Mouse (Mus musculus) kidney, adult 11 months (tissue): ENCODE measurements around the gene Sorbs1.

Source experiments
- DNase-seq: peaks from one replicate; pipeline ENCODE4 v3.0.0; 2022

The Sorbs1 gene

DNA sequence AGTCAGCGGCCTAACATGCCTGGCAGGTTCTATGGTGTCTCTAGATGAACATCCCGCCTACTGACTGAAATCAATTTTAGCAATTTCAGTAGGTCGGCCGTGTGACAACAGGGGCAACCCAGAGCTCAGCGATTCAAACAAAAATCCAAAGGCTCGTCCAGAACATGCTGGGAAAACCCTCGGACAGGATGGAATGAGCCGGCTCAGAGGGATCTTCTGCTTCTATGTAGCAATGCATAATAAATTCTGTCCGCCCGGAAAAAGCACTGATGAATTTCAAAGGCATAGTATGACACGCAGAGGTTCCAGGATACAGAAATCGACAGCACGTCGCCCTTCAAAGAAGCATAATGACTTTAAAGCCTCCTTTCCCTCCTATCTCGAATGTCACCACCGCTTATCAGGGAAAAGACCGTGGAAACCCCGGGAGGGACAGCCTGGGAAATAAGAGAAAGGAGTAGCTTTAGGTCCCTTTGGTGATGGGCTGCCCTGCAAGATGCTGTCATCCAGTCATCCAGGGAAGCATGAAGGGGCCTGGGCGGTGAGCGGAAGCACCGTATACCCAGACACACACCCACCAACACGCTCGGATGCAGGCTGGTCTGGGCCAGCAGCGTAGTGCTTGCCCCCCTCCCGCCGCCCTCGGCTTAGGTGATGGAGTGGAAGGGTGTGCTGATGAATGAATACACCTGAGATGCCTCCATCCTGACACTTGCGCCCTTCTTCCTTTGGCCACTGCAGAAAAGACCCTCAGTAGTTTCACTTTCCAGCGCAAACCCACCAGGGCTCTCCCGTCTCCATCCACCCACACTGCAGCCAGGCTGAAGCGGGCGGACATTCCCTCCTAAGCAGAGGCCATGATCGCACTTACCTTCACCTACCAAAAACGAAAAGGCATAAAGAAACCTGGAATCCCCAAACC, 818 bp downstream of the Sorbs1 start:
- DNase-seq, result peak; percentile 33

DNA sequence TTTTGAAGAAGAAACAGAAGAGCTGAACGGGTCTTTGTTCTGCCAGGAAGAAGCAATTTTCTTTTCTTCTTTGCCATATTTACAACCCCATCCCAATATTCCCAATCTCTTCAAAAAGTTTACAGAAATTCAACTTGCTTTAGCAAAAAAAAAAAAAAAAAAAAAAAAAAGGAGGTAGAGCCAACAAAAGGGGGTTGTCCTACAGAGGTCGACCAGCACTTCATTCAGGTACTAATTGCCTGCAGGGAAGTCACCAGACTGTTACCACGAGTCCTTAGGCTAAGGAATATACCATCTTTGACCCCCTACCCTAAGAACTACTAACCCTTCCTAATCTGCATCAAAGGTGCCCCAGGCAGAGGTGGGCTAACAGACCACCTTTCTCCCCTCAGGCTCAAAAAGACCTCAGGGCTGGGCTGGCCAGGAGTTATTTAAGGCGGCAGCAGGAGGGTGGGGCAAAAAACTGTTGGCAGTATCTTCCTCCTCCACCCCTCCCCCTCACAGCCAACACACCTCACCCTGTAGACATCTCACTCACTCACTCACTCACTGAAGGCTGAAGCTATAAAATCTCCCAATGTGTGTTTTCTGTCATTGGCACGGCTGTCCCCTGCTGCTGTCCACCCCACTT, 1.8 kb downstream of the Sorbs1 start:
- no peak for DNase-seq

DNA sequence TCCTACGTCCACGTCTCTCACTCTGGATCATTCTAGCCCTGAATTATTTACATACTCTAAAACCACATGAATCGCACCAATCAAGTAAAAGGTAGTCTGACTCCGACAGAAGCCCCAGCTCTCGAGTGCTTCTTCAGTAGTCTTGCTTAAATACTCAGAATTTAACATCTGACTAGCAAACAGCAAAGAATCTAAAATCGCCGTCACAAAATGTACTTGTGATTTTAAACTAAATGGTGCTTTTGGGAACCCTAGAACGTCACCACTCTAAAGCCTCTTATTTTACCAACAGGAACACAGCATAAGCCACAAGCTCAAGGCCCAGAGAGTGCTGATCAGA, 2.5 kb downstream of the Sorbs1 start:
- DNase-seq, result no peak

DNA sequence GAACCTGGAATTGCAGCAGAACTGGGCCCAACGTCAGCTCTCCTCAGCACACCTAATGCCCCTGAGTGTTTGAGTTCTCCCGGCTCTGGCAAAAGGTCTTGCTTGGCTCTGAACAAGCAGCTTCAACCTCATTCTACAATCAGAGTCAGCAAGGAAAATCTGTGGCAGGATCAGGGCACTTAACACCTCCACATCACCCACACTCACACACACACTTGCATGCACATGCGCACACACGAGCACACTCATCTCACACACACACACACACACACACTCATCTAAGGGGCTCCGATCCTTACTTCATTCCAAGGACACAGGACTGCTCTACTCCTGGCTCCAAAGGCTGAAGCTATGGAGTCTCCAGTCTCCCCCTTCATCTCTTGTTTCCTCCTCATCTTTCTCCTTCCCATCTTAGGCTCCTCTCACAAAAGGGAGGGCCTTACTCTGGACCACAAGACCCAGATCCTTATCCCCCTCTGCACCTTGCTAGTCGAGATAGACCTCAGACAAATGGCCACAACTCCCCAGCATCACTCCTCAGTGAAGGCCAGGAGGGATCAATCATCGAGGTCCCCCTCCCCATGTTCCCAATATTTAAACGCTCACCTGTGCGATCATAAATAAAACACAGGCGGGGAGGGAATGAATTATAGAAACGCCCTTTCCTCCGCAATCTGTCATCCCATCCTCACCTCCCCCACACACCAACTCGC, 3.0 kb downstream of the Sorbs1 start:
- no peak for DNase-seq

DNA sequence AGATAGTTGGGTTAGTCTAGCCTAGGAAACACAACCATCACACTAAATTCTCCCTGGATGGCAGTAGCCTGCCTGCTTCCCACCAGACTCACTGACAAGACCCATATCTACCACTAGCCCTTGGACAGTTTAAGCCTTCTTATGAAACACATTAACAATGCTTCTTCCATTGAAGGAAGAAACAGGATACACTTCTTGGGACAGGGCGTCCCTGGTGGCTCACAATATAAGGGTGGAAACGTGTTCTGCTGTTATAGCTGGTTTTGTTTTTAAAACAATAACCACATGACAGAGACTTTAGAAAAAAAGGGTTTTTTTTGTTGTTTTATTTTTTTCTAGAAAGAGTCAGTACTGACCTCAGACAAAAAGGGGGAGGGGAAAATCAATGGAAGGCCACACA, 4.3 kb downstream of the Sorbs1 start:
- DNase-seq, result no peak

DNA sequence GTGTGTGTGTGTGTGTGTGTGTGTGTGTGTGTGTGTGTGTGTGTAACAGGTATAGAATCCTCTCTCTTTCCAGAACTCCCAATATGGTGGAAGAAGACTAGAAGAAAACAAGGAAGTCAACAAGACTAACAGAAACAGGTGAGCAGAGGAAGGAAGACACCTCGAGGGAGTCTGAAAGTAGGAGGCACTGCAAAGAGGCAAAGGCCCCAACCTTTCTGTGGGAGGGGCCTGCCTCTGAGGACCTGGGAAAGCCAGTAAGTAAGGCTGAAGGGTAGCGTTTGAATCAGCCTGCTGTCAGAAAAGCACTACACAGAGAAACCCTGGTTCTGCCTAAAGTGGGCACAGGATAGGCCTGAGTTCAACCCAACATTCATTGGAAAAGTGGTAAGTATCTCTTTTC, 4.7 kb downstream of the Sorbs1 start:
- no peak for DNase-seq

DNA sequence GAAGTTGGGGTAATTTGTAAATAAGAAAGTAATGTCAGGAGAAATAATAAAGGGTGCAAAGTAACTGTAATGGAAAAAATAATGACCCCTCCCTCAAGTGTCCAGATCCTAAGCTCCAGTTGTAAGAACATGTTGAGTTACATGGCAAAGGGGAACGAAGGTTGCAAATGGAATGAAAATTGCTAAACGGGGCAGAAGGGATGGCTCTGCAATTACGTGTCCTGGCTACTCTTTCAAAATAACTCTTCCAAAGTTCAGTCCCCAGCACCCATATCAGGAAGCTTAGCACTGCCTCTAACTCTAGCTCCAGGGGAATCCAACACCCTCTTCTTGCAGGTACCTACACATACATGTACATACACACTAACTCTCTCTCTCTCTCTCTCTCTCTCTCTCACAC, 6.6 kb downstream of the Sorbs1 start:
- DNase-seq, result no peak

DNA sequence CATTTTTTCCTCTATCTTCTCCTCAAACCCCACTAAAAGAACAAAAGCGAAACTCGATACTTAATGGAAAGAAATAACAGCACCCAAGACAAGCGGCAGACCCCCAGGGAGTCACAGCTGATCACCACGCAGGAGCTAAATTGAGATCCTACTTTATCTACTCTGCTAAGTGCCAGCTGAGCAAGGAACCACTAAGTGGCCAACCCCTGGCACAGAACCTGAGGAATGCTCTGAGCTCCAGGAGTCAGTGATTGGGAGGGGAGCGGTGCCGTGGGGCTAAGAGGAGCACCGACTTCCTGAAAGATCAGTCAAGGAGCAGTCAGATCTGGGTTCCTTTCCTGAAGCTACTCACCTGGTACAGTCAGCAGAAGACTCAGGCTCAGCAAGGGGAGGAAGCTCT, 9.2 kb downstream of the Sorbs1 start:
- no peak for DNase-seq

DNA sequence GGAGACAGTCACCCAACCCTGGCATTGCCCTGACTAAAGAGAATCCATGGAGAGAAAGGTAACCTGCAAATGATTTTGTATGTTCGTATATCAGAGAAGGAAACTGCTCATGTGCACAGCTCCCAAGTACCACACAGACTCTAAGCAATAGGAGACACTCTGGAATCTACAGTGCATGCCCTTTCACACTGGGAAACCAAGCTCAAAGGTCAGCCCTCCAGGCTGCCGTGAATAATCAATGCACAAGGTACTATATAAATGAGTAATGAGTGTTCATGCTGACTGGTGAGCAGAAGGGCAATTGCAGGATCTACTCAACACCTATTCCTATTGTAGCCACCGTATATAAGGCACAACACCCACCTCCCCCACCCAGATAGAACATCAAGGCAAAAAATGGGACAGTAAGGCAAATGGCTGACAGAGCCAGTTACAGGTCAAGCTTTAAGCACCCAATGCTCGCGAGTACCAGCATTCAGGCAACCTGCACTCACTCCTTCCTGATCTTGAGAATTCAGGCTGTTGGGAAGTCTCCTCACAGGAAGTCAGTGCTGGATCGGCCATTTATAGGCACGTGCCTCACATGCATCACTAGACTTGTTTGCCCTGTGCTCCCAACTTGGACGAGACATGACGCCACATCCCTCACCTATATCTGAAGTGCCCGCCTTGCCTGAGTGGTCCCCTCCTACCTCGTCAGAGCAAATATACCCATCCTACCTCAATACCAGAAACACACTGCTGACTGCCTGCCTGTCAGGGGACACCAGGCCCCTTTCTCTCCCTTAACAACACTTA, 13.4 kb downstream of the Sorbs1 start:
- peak; percentile 71 for DNase-seq

DNA sequence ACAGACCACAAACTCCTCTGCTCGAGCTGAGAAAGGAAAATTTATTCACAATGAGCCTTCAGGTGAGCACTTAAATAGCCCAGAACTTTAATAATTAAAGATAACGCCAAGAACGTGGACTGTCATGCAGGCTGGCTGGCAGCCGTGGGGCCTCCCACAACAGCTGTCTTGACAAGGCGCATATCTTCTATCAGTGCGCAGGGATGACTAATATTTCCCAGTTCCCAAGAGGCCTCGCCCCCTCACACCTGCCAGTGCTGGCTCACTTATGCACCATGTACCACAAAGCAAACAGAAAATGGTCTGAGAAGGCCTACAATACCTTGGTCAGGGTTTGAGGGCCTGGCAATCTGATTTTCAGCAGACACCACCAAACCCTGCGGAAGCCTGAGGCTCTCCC, 14.4 kb downstream of the Sorbs1 start:
- no peak for DNase-seq

DNA sequence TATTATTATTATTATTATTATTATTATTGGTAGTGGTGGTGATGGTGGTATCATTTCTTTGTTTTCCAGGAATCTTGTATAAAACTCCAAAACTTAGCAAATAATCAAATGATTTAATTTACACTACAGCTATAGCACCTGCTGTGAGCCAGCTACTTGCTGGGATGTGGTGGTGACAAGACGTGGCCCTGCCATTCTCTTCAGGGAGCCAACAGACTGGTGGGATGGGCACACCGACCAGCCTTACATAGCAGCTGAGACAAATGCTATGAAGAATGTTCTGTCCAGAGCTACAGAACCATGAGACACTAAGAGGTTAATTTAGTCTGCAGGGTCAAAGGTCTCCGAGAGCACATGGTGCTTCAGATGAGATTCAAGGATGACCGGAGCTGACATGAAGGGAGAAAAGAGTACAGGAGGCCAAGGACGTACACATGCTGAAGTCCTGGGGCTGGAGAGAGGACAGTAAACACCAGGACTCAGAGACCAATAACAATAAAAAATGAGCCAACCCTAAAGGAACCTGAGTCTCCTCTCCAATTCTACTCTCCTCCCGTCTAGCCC, 15.3 kb downstream of the Sorbs1 start:
- DNase-seq, result peak; percentile 64

DNA sequence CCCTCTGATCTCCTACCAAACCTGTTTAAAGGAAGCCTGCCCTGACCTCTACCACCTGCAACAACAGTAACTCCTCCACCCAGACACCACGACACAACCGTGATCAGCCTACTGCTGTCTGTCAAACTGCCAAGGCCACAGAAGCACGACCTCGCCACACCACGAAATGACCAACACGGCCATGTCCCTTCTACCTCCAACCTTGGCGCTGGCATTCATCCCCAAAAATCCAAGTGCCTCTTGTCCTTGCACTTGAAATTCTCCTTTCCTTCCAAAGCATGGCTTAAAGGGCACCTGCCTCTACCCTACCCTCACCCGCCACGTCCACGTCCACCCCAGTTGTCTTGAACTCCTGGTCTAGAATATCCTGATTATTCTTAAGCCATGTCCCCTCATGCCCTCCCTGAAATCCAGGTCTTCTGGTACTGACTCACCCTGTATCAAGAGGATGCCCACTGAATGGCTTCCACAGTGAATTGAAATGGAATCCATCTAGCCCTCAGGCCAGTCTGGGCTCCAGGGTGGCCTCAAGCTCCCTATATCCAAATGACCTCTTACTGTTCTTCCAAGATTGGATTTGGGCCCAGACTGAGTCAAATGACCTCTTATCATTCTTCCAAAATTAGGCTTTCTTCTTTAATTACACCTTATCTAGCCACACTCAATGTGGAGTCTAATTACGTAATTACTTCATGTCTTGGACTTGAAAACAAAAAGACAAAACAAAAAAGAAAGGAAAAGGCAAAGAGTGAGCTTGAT, 16.9 kb downstream of the Sorbs1 start:
- no peak for DNase-seq

DNA sequence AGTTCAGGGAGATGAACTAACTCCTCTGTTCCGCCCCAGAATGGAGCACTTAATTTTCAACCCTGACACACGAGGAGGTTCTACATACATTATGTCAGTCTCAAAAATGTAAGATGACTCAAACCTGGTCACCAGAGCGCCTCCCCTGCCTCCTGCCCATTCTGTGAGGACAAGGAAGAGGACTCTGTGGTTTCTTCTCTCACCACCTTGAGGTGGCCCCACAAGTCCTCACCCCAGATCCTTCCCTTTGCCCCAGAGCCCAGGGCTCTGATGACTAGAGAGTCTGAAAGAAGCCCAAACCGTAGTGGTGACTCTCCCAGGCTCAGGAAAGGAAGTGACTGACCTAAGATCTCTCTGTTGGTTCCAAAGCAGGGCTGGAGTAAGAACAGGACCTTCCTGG, 17.5 kb downstream of the Sorbs1 start:
- no peak for DNase-seq

DNA sequence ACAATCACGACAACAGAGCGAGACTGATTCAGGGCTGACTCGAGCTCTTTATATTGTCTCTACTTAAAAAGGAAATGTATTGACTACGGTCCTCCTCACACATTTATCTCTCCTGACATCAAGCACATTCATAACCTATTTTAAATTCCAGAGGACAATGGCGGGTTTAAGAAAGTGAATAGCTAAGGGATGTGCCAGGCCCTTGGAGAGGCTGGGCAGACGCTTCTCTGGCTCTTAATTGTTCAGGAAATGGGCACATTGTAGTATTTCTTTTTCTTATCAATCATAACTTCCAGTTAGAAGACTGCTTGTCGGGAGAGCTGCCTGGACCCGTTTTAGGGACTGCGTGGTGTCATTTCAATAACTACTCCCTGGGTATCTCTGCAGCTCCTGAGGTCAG, 20.7 kb downstream of the Sorbs1 start:
- DNase-seq, result no peak

DNA sequence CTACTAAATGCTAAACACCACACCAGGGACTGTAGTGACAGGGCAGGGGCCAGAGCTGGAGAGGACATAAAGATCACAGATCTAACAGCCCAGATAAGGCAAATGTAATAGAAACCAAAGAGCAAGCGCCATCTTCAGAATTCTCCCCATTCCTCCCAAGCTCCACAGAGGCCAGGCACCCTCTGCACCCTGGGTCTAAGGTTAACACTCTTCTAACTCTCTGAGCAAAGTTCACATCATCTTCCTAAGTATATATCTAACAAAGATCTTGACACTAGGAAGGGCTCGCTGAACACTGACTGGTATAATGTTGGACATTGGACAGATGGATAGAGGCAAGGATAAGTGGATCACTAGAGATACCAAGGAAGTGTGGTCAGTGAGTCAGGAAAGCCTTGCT, 22.1 kb downstream of the Sorbs1 start:
- DNase-seq, result peak; percentile 48

DNA sequence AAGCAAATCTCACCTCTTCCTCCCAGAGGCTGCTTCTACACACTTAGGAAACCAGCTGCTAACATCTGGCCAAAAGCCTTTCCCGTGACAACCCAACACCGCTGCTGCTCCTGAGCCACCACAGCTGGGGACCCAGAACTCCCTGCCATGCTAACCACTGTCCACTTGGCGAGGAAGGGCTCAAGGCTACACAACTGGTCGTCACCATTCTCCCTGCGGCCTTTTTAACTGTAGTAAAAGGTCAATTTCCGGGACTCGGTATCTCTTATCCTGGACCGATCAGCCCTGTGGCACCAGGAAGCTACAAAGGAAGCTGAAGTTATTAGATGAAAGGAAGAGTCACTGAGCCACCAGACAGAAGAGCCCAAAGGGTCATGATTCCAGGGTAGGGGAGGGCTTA, 22.8 kb downstream of the Sorbs1 start:
- no peak for DNase-seq

DNA sequence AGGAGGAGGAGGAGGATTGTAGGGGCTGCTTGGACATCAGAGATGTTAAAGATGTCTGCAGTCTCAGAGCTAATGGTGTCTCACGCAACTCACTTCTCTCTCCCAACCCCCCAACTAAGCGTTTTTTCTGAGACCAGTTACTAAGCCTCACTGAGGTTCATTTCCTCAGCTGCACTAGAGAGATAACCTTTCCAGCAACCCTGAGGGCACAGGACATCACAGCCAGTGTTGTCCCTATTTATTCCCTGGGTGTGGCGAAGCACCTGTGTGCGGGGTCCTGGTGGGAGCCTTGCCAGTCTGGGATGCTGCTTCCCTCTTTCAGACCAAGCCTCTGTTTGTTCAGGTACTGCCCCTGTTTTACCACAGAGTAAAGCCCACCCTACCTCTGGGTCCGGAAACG, 23.9 kb downstream of the Sorbs1 start:
- DNase-seq, result no peak

DNA sequence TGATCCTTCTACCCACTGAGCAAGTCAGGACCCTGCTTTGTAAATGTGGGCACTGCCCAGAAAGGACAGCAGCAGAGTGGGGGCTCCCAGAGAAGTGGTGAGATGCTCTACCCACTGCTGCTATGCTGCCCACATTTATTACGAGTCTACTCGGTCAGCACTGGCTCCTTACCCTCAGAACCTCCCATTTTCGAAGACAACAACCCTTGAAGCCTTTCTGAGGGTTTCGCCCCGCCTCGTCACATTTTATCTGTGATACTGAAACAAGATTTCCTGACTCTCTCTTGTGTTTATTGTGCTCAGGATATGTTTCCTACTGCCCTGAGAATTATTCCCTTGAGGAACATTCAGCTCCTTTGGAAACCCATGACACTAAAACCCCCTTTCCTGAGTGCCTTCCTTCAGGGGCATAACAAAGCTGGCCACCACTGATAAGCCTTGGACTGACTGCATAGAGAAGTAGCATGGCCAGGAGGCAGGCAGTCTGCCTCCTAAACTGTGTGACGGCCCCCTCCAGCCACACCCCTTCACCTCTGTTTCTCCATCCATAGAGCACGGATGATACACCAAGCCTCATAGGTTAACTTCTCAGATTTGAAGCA, 24.6 kb downstream of the Sorbs1 start:
- DNase-seq, result no peak

DNA sequence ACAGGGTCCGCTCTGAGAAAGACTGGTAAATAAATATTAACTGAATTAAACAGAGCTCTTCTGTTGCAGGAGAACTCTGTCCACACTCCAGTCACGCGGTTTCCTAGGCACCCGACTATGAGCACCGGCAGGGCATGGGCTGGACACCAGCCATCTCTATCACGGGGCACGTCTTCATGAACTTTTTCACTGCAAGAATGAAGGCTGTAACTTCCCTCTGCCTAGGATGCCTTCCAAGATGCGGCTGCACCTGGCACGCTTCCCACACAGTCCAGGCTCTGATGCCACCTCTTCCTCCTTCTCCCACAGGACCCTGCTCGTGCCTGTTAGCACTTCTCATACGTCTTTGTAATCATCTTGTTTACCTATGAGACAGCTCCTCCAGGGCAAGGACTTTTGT, 26.0 kb downstream of the Sorbs1 start:
- DNase-seq, result peak; percentile 97

DNA sequence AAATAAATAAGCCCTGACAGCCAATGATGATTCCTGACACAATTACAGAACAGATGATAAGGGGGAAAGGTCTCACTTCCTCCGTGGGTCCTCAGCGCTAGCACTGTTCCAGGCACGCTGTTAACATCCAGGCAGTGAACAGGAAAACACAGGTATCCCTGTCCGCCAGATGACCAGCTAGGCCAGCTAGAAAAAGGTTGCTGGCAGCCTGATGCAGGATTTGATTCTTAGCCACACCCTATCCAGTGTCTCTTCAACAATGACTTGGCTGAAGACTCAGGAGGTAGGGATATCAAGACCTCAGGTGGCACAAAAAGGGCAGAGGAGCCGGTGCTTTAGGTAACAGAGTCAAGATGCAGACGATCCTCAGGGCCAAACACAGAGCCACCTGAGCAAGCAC, 32.5 kb downstream of the Sorbs1 start:
- no peak for DNase-seq

DNA sequence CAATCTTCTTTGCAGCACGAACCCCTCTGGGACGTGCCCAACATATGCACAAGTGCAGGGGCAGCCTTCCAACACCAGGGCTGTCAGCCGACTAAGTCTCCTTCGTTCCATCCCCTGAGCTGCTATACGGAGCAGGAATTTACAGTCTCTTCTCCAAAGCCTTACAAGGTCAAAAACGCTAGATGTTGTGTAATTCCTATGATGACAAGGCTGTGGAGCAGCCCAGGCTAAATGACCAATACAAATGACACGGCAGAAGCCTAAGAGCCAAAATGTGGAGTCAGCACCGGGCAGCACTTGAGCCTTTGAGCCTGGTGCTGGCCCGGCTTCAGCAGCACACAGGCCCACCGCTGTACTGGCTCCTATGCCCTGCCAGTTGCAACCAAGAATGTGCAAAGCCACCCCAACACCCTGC, 35.4 kb downstream of the Sorbs1 start:
- DNase-seq, result peak; percentile 67
